Mouse (Mus musculus): Measurements from ENCODE around the gene Oxnad1. TPM values are rescaled to one million over a fixed set of nuclear protein-coding genes. Genes with fewer than 3 reads are reported as not detected.

Oxnad1 gene
- polyA plus RNA-seq (2016; fragmentation: Nextera tagmentation; extraction: Ambion mirVana) = 37.9 and 40.2 TPM in 2 replicates

DNA sequence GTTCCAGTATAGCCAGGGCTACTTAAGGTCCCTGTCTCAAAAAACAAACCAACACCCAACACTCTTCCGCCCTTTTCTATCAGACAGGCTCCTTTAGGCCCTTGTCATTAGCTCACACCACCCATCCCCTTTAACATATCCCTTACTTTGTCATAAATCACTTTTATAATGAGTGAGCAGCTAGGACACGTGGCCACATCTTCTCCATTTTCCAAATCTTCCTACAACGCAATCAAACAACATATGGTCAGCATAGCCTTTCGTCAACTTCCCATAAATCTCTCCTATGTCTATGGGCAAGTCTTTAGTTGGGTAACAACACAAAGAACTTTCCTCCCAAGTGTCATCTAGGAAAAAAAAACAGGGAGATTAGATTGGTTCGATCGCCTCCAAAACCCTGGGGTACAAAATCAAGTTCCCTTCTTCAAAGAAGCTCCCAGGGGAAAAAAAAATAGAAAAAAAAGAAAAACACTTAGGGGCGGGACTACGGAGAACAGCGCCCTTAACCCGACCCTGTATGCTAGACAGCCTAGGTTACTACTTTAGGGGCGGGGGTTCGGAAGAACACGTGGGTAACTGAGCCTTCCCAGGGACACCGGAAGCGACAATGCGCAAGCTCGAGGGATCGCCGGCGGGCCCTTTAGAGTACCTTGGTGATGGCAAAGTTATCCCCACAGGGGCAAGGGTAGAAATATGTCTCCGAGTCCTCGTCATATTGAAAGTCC lies at the start of gene Oxnad1:
Gene Oxnad1, plus strand, starts transcription at position 614 of the 725 bp plus-strand sequence.
- Histone ChIP-seq H3K4me1 (replicated peaks) (peaks cover 6% of the 10 kb centered on the region), H3K27ac (ENCODE audit: poor library complexity, severe bottlenecking) (peak within 1 kb of the TSS; percentile 89), H3K9ac (peak within 1 kb of the TSS; percentile 78), H3K9me3 (replicated peaks) (no peaks in the 10 kb centered on the region), H3K4me3 (peak within 1 kb of the TSS; percentile 57), H3K36me3 (peaks cover 27% of the 10 kb centered on the region), H3K4me2 (peak within 1 kb of the TSS; percentile 81), H3K27me3 (replicated peaks) (no peaks in the 10 kb centered on the region)
- ATAC-seq (ENCODE audit: insufficient number of reproducible peaks, low FRiP score) = peak; percentile 94
- WGBS = 3% methylated on average over 22 of the region's 22 CpGs

- H3K4me2 ChIP-seq = no peak overlapping the region
- H3K27me3 ChIP-seq (replicated peaks) = no peaks in the 10 kb centered on the region
- peaks cover 4% of the 10 kb centered on the region; the same call in 1 of the 2 replicates for H3K9me3 ChIP-seq (replicated peaks)
- H3K9ac ChIP-seq = no peak overlapping the region
- ATAC-seq (ENCODE audit: insufficient number of reproducible peaks, low FRiP score) = no peak
- 74% methylated on average over 5 of the region's 5 CpGs for WGBS
- peaks cover 2% of the 10 kb centered on the region; the same call in 1 of the 2 replicates for H3K4me1 ChIP-seq (replicated peaks)
- H3K27ac ChIP-seq (ENCODE audit: poor library complexity, severe bottlenecking) = no peak overlapping the region
- H3K4me3 ChIP-seq = no peak overlapping the region
- H3K36me3 ChIP-seq = no peaks in the 10 kb centered on the region
These were observed 48.7 kb upstream of the Oxnad1 start for GRCm38 (mm10) chr14:32036482-32036881.

DNA sequence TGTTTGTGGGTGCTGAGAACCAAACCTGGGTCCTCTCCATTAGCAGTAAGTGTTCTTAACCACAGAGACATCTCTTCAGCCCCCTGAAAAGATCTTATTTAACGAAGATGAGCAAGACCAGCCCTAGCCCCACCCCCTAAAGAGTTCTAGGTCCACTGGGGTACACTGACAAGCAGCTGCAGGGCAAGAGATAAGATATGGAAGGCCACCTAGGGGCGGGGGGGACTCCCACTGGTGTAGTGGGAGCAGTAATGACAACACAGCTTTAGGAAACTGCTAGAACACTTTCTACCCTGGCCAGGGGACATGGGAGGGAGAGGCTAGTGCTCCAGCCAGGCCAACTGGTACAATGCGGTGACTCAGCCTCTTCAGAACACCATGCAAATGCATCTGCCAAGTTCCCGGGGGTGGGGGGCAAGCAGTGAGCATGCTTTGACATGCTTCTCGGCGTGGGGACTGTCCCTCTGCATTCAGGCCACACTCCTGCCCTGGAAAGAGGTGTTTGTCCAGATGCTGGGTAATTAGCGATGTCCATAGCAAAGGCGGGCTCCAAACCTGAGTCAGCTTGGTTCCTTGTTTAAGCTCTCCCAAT lies 47.4 kb upstream of the Oxnad1 start:
- H3K9ac ChIP-seq = no peak overlapping the region
- H3K9me3 ChIP-seq (replicated peaks) = peaks cover 4% of the 10 kb centered on the region; the same call in 1 of the 2 replicates
- peak; percentile 74 for ATAC-seq (ENCODE audit: insufficient number of reproducible peaks, low FRiP score)
- no peaks in the 10 kb centered on the region for H3K36me3 ChIP-seq
- H3K4me3 ChIP-seq = no peak overlapping the region
- H3K4me2 ChIP-seq = no peak overlapping the region
- H3K27me3 ChIP-seq (replicated peaks) = no peaks in the 10 kb centered on the region
- 75% methylated on average over 8 of the region's 8 CpGs for WGBS
- no peak overlapping the region for H3K27ac ChIP-seq (ENCODE audit: poor library complexity, severe bottlenecking)
- peaks cover 2% of the 10 kb centered on the region; the same call in 1 of the 2 replicates for H3K4me1 ChIP-seq (replicated peaks)

DNA sequence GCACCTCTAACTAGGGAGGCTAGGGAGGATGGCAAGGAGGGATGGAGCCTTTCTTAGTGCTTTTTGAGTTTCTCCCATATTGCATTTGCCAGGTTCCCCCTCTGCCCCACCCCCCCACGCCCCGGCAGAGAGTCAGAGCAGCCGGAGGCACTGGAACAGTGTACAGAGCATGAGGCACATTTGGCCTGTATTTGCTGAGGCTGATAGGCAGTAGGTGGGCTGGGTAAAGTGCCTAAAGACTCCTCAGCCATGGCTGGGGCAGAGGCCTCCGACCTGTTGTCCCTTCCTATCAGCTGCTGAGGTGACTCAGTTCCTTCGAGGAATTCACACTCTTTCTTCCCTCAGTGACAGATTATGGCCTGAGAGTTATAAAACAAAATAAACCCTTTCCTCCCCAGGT lies 43.1 kb upstream of the Oxnad1 start:
- ATAC-seq (ENCODE audit: insufficient number of reproducible peaks, low FRiP score) = no peak
- H3K9me3 ChIP-seq (replicated peaks) = peaks cover 4% of the 10 kb centered on the region; the same call in 1 of the 2 replicates
- H3K27ac ChIP-seq (ENCODE audit: poor library complexity, severe bottlenecking) = no peak overlapping the region
- H3K4me1 ChIP-seq (replicated peaks) = peaks cover 18% of the 10 kb centered on the region
- no peak overlapping the region for H3K9ac ChIP-seq
- no peaks in the 10 kb centered on the region for H3K36me3 ChIP-seq
- 35% methylated on average over 5 of the region's 5 CpGs for WGBS
- no peak overlapping the region for H3K4me3 ChIP-seq
- no peak overlapping the region for H3K4me2 ChIP-seq
- no peaks in the 10 kb centered on the region for H3K27me3 ChIP-seq (replicated peaks)

DNA sequence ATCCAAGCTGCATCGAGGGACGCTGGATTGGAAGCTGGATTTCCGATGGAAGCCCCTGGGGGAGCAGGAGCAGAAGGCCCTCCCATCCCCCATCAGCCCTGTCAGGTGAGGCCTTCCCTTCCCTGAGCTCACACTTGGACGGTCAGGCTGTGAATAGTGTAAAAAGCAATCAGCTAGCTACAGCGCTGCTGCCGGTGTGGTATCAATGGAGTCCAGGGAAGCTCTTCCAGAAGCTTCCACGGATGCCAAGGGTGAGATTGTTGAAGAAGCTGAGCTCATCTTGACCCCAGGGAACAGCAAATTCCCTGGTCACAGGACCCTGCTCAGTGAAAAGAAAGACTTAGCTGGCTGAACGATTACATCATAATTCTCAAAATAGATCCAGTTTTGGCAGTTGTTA lies 38.8 kb upstream of the Oxnad1 start:
- Histone ChIP-seq H3K9ac (no peak overlapping the region), H3K27me3 (replicated peaks) (no peaks in the 10 kb centered on the region), H3K4me3 (no peak overlapping the region), H3K36me3 (no peaks in the 10 kb centered on the region), H3K4me1 (replicated peaks) (peaks cover 20% of the 10 kb centered on the region), H3K9me3 (replicated peaks) (no peaks in the 10 kb centered on the region), H3K4me2 (no peak overlapping the region), H3K27ac (ENCODE audit: poor library complexity, severe bottlenecking) (no peak overlapping the region)
- no peak for ATAC-seq (ENCODE audit: insufficient number of reproducible peaks, low FRiP score)
- WGBS = 63% methylated on average over 8 of the region's 8 CpGs

GRCm38 (mm10) chr14:32050171-32050570 lies 35.0 kb upstream of the Oxnad1 start:
- Histone ChIP-seq H3K27me3 (replicated peaks) (no peaks in the 10 kb centered on the region), H3K36me3 (no peaks in the 10 kb centered on the region), H3K4me2 (no peak overlapping the region), H3K27ac (ENCODE audit: poor library complexity, severe bottlenecking) (no peak overlapping the region), H3K4me1 (replicated peaks) (peaks cover 33% of the 10 kb centered on the region), H3K9ac (no peak overlapping the region), H3K9me3 (replicated peaks) (no peaks in the 10 kb centered on the region), H3K4me3 (no peak overlapping the region)
- WGBS = 43% methylated on average over 6 of the region's 6 CpGs
- no peak for ATAC-seq (ENCODE audit: insufficient number of reproducible peaks, low FRiP score)

GRCm38 (mm10) chr14:32053895-32054294 lies 31.3 kb upstream of the Oxnad1 start:
- no peaks in the 10 kb centered on the region for H3K9me3 ChIP-seq (replicated peaks)
- H3K36me3 ChIP-seq = no peaks in the 10 kb centered on the region
- H3K4me2 ChIP-seq = no peak overlapping the region
- H3K4me1 ChIP-seq (replicated peaks) = peaks cover 30% of the 10 kb centered on the region
- H3K27ac ChIP-seq (ENCODE audit: poor library complexity, severe bottlenecking) = no peak overlapping the region
- H3K27me3 ChIP-seq (replicated peaks) = no peaks in the 10 kb centered on the region
- no peak overlapping the region for H3K4me3 ChIP-seq
- H3K9ac ChIP-seq = no peak overlapping the region
- WGBS = 49% methylated on average over 5 of the region's 5 CpGs
- ATAC-seq (ENCODE audit: insufficient number of reproducible peaks, low FRiP score) = no peak

DNA sequence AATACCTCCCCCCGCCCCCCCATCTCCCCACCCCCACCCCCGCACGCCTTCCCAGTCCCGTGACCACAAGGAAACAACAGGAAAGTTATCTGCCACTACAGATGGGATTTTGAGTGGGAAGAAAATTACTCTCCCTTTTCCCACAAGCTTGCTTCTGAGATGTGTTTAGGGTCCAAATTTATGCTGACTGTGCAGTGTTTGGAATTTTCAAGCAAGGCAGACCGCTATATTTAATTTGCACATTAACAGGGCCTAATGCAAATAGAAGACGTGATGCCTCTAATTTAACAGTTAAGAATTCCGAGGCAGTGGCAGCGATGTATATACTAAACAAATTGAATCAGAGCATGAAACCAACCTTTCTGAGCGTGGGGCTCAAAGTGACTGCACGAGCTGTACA lies 30.4 kb upstream of the Oxnad1 start:
- Histone ChIP-seq H3K9ac (no peak overlapping the region), H3K27ac (ENCODE audit: poor library complexity, severe bottlenecking) (no peak overlapping the region), H3K27me3 (replicated peaks) (no peaks in the 10 kb centered on the region), H3K9me3 (replicated peaks) (no peaks in the 10 kb centered on the region), H3K4me1 (replicated peaks) (peaks cover 30% of the 10 kb centered on the region), H3K36me3 (no peaks in the 10 kb centered on the region), H3K4me3 (no peak overlapping the region), H3K4me2 (no peak overlapping the region)
- 49% methylated on average over 10 of the region's 10 CpGs for WGBS
- no peak for ATAC-seq (ENCODE audit: insufficient number of reproducible peaks, low FRiP score)

- Histone ChIP-seq H3K9ac (no peak overlapping the region), H3K27me3 (replicated peaks) (no peaks in the 10 kb centered on the region), H3K9me3 (replicated peaks) (no peaks in the 10 kb centered on the region), H3K4me3 (no peak overlapping the region), H3K36me3 (no peaks in the 10 kb centered on the region), H3K4me1 (replicated peaks) (peaks cover 25% of the 10 kb centered on the region), H3K27ac (ENCODE audit: poor library complexity, severe bottlenecking) (peak overlapping the region; percentile 69), H3K4me2 (peak overlapping the region; percentile 19)
- WGBS = 15% methylated on average over 8 of the region's 8 CpGs
- no peak for ATAC-seq (ENCODE audit: insufficient number of reproducible peaks, low FRiP score)
These were observed 29.4 kb upstream of the Oxnad1 start for GRCm38 (mm10) chr14:32055781-32056180.

DNA sequence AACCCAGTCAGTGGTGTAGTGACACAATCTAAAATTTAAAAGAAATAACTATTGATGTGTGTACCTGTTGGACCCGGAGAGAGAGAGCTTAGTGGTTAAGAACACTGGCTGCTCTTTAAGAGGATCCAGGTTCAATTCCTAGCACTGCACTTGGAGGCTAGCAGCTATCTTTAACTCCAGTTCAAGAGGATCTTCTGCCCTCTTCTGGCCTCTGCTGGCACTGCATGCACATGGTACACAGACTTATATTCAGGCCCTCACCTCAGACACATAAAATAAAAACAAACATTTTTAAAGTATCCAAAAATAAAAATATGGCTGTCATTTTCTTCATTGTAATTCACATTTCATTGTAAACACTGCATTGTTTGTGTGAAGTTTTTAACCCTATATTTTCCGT lies 28.5 kb upstream of the Oxnad1 start:
- Histone ChIP-seq H3K9ac (no peak overlapping the region), H3K4me1 (replicated peaks) (peaks cover 25% of the 10 kb centered on the region), H3K36me3 (no peaks in the 10 kb centered on the region), H3K4me2 (no peak overlapping the region), H3K27me3 (replicated peaks) (no peaks in the 10 kb centered on the region), H3K4me3 (no peak overlapping the region), H3K27ac (ENCODE audit: poor library complexity, severe bottlenecking) (no peak overlapping the region), H3K9me3 (replicated peaks) (no peaks in the 10 kb centered on the region)
- WGBS = 91% methylated on average over 2 of the region's 2 CpGs
- no peak for ATAC-seq (ENCODE audit: insufficient number of reproducible peaks, low FRiP score)

GRCm38 (mm10) chr14:32057664-32058063 lies 27.5 kb upstream of the Oxnad1 start:
- WGBS = 71% methylated on average over 4 of the region's 4 CpGs
- no peak overlapping the region for H3K27ac ChIP-seq (ENCODE audit: poor library complexity, severe bottlenecking)
- H3K9ac ChIP-seq = no peak overlapping the region
- no peaks in the 10 kb centered on the region for H3K9me3 ChIP-seq (replicated peaks)
- ATAC-seq (ENCODE audit: insufficient number of reproducible peaks, low FRiP score) = peak; percentile 81
- H3K4me1 ChIP-seq (replicated peaks) = peaks cover 25% of the 10 kb centered on the region
- no peak overlapping the region for H3K4me3 ChIP-seq
- H3K36me3 ChIP-seq = no peaks in the 10 kb centered on the region
- H3K27me3 ChIP-seq (replicated peaks) = no peaks in the 10 kb centered on the region
- H3K4me2 ChIP-seq = no peak overlapping the region
